Mouse (Mus musculus) bone marrow, adult 2 months (tissue): ENCODE results near the gene Tc2n.

ENCODE experiments used
- CTCF ChIP-seq: fragments of 200-500 bp; IDR thresholded peaks from 2 replicates; pipeline ENCODE4 v1.5.1; 2011; ENCODE audit warnings: low read length, control low read depth; ENCODE audit not compliant: control insufficient read depth, insufficient read depth
- POLR2A ChIP-seq: fragments of 200-500 bp; IDR thresholded peaks from 2 replicates; pipeline ENCODE4 v1.6.1; 2011; ENCODE audit warnings: low read depth, mild to moderate bottlenecking, control low read depth, low read length, borderline replicate concordance; ENCODE audit not compliant: control insufficient read depth

- no peak for TF ChIP-seq CTCF
- TF ChIP-seq POLR2A = no peak
Measured at GRCm38 (mm10) chr12:101718054-101718754, at the start of gene Tc2n.
